Mouse (Mus musculus): ENCODE measurements around the gene Aaed1. TPM values are rescaled to one million over a fixed set of nuclear protein-coding genes. Genes with fewer than 3 reads are reported as not detected.

Aaed1 gene
- polyA plus RNA-seq, 1 experiment from 2014 or later, result 20.2 TPM

GRCm38 (mm10) chr13:64332321-64332720, 19.8 kb upstream of the Aaed1 start:
- H3K36me3 ChIP-seq (replicated peaks), result no peaks in the 10 kb centered on the region
- H3K9ac ChIP-seq, result no peak overlapping the region
- ATAC-seq (ENCODE audit: insufficient read depth), result no peak
- no peaks in the 10 kb centered on the region for H3K4me1 ChIP-seq (replicated peaks)
- no peak overlapping the region for H3K4me3 ChIP-seq (replicated peaks)
- H3K9me3 ChIP-seq (replicated peaks), result no peaks in the 10 kb centered on the region
- 57% methylated on average over 6 of the region's 6 CpGs for WGBS (ENCODE audit: insufficient replicate concordance)
- no peak overlapping the region for H3K27ac ChIP-seq (replicated peaks)
- no peak overlapping the region for H3K4me2 ChIP-seq
- H3K27me3 ChIP-seq, result no peaks in the 10 kb centered on the region

GRCm38 (mm10) chr13:64322561-64323281, 10.2 kb upstream of the Aaed1 start:
- Histone ChIP-seq H3K27ac (replicated peaks) (no peak overlapping the region), H3K4me1 (replicated peaks) (no peaks in the 10 kb centered on the region), H3K9me3 (replicated peaks) (no peaks in the 10 kb centered on the region), H3K4me2 (no peak overlapping the region), H3K27me3 (no peaks in the 10 kb centered on the region), H3K9ac (no peak overlapping the region), H3K4me3 (replicated peaks) (no peak overlapping the region), H3K36me3 (replicated peaks) (no peaks in the 10 kb centered on the region)
- ATAC-seq (ENCODE audit: insufficient read depth), result no peak
- 46% methylated on average over 8 of the region's 8 CpGs for WGBS (ENCODE audit: insufficient replicate concordance)

GRCm38 (mm10) chr13:64320334-64320733, 7.8 kb upstream of the Aaed1 start:
- no peak for ATAC-seq (ENCODE audit: insufficient read depth)
- Histone ChIP-seq H3K27me3 (no peaks in the 10 kb centered on the region), H3K9me3 (replicated peaks) (no peaks in the 10 kb centered on the region)

GRCm38 (mm10) chr13:64319782-64320181, 7.3 kb upstream of the Aaed1 start:
- Histone ChIP-seq H3K9me3 (replicated peaks) (no peaks in the 10 kb centered on the region), H3K27ac (replicated peaks) (no peak overlapping the region), H3K4me3 (replicated peaks) (no peak overlapping the region), H3K27me3 (no peaks in the 10 kb centered on the region), H3K4me1 (replicated peaks) (peaks cover 7% of the 10 kb centered on the region; the same call in 1 of the 2 replicates), H3K9ac (no peak overlapping the region), H3K4me2 (no peak overlapping the region), H3K36me3 (replicated peaks) (no peaks in the 10 kb centered on the region)
- no peak for ATAC-seq (ENCODE audit: insufficient read depth)

More at GRCm38 (mm10) chr13:64320334-64320733, 7.8 kb upstream of the Aaed1 start:
- no peak overlapping the region for H3K27ac ChIP-seq (replicated peaks)
- H3K36me3 ChIP-seq (replicated peaks), result no peaks in the 10 kb centered on the region
- peaks cover 3% of the 10 kb centered on the region; the same call in 1 of the 2 replicates for H3K4me1 ChIP-seq (replicated peaks)
- WGBS (ENCODE audit: insufficient replicate concordance), result 48% methylated on average over 8 of the region's 8 CpGs
- H3K4me3 ChIP-seq (replicated peaks), result no peak overlapping the region
- H3K9ac ChIP-seq, result no peak overlapping the region
- H3K4me2 ChIP-seq, result no peak overlapping the region

GRCm38 (mm10) chr13:64318355-64318754, 5.8 kb upstream of the Aaed1 start:
- Histone ChIP-seq H3K9me3 (replicated peaks) (no peaks in the 10 kb centered on the region), H3K4me3 (replicated peaks) (no peak overlapping the region), H3K27ac (replicated peaks) (no peak overlapping the region), H3K36me3 (replicated peaks) (no peaks in the 10 kb centered on the region), H3K4me2 (no peak overlapping the region), H3K27me3 (no peaks in the 10 kb centered on the region), H3K9ac (no peak overlapping the region), H3K4me1 (replicated peaks) (peaks cover 8% of the 10 kb centered on the region; the same call in 1 of the 2 replicates)
- no peak for ATAC-seq (ENCODE audit: insufficient read depth)
- 73% methylated on average over 2 of the region's 2 CpGs for WGBS (ENCODE audit: insufficient replicate concordance)

GRCm38 (mm10) chr13:64315483-64316050, 3.1 kb upstream of the Aaed1 start:
- ATAC-seq (ENCODE audit: insufficient read depth), result no peak
- Histone ChIP-seq H3K9ac (no peak overlapping the region), H3K4me3 (replicated peaks) (no peak overlapping the region), H3K9me3 (replicated peaks) (no peaks in the 10 kb centered on the region), H3K36me3 (replicated peaks) (no peaks in the 10 kb centered on the region), H3K27me3 (no peaks in the 10 kb centered on the region), H3K27ac (replicated peaks) (no peak overlapping the region), H3K4me1 (replicated peaks) (peaks cover 28% of the 10 kb centered on the region), H3K4me2 (no peak overlapping the region; the same call in 1 of the 2 replicates)
- 1% methylated on average over 3 of the region's 3 CpGs for WGBS (ENCODE audit: insufficient replicate concordance)

GRCm38 (mm10) chr13:64314041-64314440, 1.5 kb upstream of the Aaed1 start:
- Histone ChIP-seq H3K27ac (replicated peaks) (no peak overlapping the region), H3K27me3 (no peaks in the 10 kb centered on the region), H3K4me3 (replicated peaks) (no peak overlapping the region), H3K4me1 (replicated peaks) (peaks cover 43% of the 10 kb centered on the region), H3K9ac (no peak overlapping the region), H3K9me3 (replicated peaks) (no peaks in the 10 kb centered on the region), H3K4me2 (no peak overlapping the region), H3K36me3 (replicated peaks) (no peaks in the 10 kb centered on the region)
- WGBS (ENCODE audit: insufficient replicate concordance), result 68% methylated on average over 3 of the region's 3 CpGs
- ATAC-seq (ENCODE audit: insufficient read depth), result no peak

GRCm38 (mm10) chr13:64312916-64313289, 393 bp upstream of the Aaed1 start:
- Histone ChIP-seq H3K9ac (peak overlapping the region; percentile 35; the same call in 1 of the 2 replicates), H3K4me3 (replicated peaks) (peak overlapping the region; percentile 76), H3K4me1 (replicated peaks) (peaks cover 43% of the 10 kb centered on the region), H3K27me3 (no peaks in the 10 kb centered on the region), H3K27ac (replicated peaks) (peak overlapping the region; percentile 95), H3K4me2 (peak overlapping the region; percentile 93), H3K36me3 (replicated peaks) (peaks cover 3% of the 10 kb centered on the region; the same call in 1 of the 2 replicates), H3K9me3 (replicated peaks) (no peaks in the 10 kb centered on the region)
- 0% methylated on average over 2 of the region's 2 CpGs for WGBS (ENCODE audit: insufficient replicate concordance)
- ATAC-seq (ENCODE audit: insufficient read depth), result peak; percentile 27

GRCm38 (mm10) chr13:64311266-64311665, 1.2 kb downstream of the Aaed1 start:
- Histone ChIP-seq H3K4me1 (replicated peaks) (peaks cover 43% of the 10 kb centered on the region), H3K9me3 (replicated peaks) (no peaks in the 10 kb centered on the region), H3K4me2 (peak overlapping the region; percentile 93), H3K4me3 (replicated peaks) (peak overlapping the region; percentile 76), H3K27ac (replicated peaks) (no peak overlapping the region), H3K9ac (no peak overlapping the region; the same call in 1 of the 2 replicates), H3K27me3 (no peaks in the 10 kb centered on the region), H3K36me3 (replicated peaks) (peaks cover 12% of the 10 kb centered on the region)
- WGBS (ENCODE audit: insufficient replicate concordance), result 79% methylated on average over 1 of the region's 1 CpGs
- ATAC-seq (ENCODE audit: insufficient read depth), result no peak

GRCm38 (mm10) chr13:64310585-64310984, 1.9 kb downstream of the Aaed1 start:
- Histone ChIP-seq H3K9ac (no peak overlapping the region), H3K27me3 (no peaks in the 10 kb centered on the region), H3K27ac (replicated peaks) (peak overlapping the region; percentile 7), H3K36me3 (replicated peaks) (peaks cover 12% of the 10 kb centered on the region), H3K9me3 (replicated peaks) (no peaks in the 10 kb centered on the region), H3K4me3 (replicated peaks) (0 out of 2 replicates have a peak overlapping the region, but pooled peaks have one; percentile 76), H3K4me1 (replicated peaks) (peaks cover 40% of the 10 kb centered on the region), H3K4me2 (peak overlapping the region; percentile 93)
- no peak for ATAC-seq (ENCODE audit: insufficient read depth)
- WGBS (ENCODE audit: insufficient replicate concordance), result 45% methylated on average over 6 of the region's 6 CpGs

- 0 out of 2 replicates have a peak overlapping the region, but pooled peaks have one; percentile 23 for H3K9ac ChIP-seq
- H3K4me3 ChIP-seq (replicated peaks), result no peak overlapping the region
- peaks cover 12% of the 10 kb centered on the region for H3K36me3 ChIP-seq (replicated peaks)
- no peak for ATAC-seq (ENCODE audit: insufficient read depth)
- H3K27ac ChIP-seq (replicated peaks), result no peak overlapping the region
- no peaks in the 10 kb centered on the region for H3K27me3 ChIP-seq
- peaks cover 39% of the 10 kb centered on the region for H3K4me1 ChIP-seq (replicated peaks)
- 12% methylated on average over 11 of the region's 11 CpGs for WGBS (ENCODE audit: insufficient replicate concordance)
- H3K9me3 ChIP-seq (replicated peaks), result no peaks in the 10 kb centered on the region
- H3K4me2 ChIP-seq, result peak overlapping the region; percentile 31
These were observed 2.7 kb downstream of the Aaed1 start for GRCm38 (mm10) chr13:64309842-64310241.
